Mouse (Mus musculus) ovary, adult 18-20 months (tissue): ENCODE measurements at regions not wholly inside any gene's neighbourhood (a gene's known extent, or its start where the extent isn't known, plus 50 kb on each side); places are given as distances from the start of the nearest gene placed in this dataset.

Experiments used
- DNase-seq: peaks from one replicate; pipeline ENCODE4 v3.0.0; 2022; ENCODE audit warnings: low spot score, mixed read lengths

GRCm38 (mm10) chr12:95054887-95055286 lies 637.1 kb upstream of the Flrt2 start:
- no peak for DNase-seq

DNA sequence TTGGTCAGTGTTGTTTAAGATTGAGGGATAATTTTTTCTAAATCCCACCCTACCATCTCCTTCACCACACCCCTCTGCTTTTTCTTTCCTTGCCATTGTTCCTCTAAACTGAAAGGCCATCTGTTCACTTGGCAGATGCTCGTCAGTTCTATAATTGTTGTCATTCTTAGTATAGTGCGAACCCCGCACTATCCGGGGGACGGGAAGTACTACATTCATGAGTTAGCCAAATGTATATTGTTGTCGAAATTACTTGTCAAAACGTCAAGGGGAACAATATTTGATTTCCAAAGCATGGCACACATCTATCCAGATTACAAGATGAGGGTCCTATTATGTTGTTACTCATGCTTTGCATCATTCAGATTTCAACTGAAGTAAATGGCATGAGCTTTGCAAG lies 635.1 kb upstream of the Flrt2 start:
- DNase-seq, result no peak

GRCm38 (mm10) chr12:95059396-95059795 lies 632.6 kb upstream of the Flrt2 start:
- no peak for DNase-seq

DNA sequence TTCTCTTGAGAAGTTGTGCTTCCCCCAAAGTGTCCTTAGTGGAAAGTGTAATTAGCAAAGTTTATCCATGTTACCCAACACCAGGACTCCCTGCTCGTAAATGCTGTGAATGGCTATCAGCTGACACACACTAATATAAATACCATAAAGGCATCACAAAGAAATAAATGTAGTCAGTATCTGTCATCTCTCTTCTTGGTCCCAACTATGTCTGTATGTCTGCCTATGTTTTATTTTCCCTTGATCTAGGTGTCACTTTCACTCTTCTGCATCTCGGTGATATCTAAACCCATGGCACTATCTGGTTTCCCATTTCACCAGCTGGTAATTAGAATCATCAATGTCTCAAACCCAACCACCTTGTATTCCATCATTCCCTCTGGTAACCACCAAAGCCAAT lies 619.7 kb upstream of the Flrt2 start:
- DNase-seq, result no peak

- no peak for DNase-seq
Measured at GRCm38 (mm10) chr12:95119223-95119952, 572.6 kb upstream of the Flrt2 start.

DNA sequence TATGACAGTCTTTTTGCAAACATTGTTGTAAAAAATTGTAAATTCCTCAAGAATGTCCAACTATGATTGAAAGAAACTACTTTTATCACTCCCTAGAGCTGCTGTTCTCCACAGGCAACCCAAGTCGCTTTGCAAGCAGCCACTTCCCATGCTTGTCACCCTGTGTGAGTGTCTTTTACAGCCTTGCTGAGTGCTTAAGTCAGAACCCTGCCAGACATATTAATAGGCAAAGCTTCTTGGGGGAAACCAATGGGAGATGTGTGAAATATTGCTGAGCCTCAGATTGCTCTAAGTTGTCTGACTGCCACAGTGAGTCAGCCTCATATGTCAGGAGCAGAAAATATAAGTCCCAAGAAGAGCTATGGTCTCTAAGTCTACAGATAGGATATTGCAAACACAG lies 559.2 kb upstream of the Flrt2 start:
- no peak for DNase-seq

DNA sequence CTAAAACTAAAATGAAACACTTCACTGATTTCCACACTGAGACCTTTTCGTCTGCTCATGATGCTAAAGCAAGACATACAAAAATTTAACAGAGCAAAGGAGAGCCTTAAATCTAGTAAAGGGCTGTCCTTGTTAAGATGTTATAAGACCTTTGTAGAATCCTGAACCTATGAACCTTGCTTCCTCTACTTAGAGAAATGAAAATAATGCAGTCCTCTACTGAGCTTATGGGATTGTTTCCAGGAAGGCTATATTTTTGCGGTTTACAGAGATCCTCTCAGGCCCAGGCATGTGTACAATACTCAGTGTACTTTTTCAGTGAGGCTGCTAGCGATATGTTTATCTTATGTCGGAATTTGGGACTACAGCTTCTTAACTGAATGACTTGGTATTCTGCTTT lies 558.5 kb upstream of the Flrt2 start:
- DNase-seq, result no peak

DNA sequence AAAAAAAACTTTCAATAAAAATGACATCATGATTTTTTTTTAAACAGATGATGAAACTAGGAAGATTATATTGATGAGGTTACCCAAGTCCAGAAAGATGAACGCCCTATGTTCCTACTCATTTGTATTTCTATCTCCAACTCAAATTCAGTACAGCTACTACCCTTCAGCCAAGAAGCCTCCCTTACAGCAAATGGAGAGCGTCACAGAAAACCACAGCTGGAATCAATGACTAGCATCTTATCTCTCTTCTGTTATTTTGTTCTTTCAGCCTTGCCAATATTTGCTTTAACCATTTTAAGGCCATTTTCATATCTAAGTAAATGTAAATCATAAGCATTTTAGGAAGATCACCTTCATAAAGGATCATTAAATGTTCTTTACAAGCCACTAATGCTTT lies 553.9 kb upstream of the Flrt2 start:
- DNase-seq, result no peak

GRCm38 (mm10) chr12:95171051-95171450 lies 521.0 kb upstream of the Flrt2 start:
- DNase-seq, result no peak

DNA sequence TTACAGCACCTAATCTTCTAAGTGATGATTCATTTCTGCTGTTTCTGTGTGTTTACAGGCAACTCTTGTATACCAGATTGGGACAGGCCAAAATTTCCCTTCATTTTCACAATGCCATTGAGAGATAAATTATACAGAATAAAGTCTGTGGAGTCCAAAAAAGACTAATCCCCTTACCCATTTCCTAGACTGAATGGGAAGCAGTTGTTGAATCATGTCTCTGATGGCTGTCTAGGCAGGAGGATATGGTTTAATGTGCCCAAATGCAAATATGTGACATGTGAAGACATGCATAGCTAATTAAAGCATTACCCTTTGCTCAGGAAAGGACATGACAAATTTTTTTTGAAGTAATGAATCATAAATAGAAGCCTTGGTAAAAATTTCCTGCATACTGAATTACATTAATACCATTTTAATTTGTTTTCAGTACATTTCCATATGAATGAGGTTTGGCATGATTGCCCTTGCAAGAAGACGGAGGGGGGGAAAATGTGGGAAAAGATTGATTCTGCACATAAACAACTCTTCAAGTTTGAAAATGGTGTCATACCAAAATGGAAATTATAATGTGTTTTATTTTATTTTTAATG lies 518.1 kb upstream of the Flrt2 start:
- no peak for DNase-seq

DNA sequence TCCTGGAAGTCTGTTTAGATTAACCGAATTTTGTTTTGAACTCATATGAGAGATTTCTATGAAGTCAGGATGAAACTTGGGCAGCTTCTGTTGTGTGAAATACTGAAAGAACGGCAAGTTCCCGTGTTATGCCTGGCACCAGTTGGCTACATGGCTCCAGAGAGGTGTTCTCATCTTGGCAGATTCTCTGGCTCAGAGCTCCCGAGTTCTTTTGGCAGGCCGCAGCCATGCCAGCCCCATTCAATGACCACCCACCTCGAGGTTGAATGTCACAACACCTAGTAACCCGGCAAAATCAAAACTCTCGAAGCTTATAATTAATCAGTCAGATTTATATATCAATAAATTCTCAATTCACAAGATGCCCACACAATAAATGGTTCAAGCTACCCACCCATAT lies 489.5 kb upstream of the Flrt2 start:
- DNase-seq, result no peak

DNA sequence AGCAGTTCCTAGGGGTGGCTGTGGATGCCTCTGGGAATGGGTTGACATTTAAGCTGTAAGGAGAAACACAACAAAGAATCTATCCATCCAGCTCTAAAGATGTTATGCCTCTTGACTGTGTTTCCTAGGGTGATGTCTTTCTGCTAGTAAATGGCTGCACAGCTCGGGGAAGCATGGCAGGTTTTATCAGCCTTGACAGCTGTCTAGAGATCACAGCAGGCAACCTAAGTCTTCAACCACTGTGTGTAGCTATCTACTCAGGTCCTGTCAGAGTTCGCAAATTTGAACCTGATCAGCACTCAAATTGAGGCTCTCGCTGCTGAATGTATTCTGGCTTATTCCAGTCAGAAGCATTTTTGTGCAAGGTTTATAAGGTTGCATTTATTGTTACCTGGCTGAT lies 486.9 kb upstream of the Flrt2 start:
- no peak for DNase-seq

DNA sequence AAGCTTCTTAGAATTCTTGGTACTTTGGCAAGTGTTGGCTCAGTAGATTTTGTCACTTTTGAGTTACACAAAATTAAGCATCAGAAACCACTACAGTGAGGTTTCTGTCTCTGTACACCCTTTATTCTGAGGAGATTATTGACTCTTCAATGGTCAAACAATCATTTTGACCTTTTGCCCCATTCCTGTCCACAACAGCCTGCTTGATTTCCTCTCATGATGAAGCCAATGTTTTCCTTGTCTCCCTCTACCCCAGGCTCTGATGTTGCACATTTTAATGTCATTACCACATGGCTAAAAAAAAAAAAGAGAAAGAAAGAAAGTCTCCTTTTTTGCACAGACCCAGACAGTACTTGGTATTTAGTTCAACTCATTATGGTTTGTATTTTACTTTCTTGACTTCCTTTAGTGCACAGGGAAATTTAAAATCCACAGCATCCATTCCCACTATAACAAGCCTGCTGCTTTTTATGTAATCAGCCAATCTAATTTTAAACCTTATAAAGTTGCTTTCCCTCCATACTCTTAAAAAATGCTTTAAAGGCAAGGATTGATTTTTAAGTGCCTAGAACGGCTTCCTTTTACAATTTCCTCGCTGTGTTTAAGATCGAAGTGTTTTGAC lies 452.8 kb upstream of the Flrt2 start:
- no peak for DNase-seq

DNA sequence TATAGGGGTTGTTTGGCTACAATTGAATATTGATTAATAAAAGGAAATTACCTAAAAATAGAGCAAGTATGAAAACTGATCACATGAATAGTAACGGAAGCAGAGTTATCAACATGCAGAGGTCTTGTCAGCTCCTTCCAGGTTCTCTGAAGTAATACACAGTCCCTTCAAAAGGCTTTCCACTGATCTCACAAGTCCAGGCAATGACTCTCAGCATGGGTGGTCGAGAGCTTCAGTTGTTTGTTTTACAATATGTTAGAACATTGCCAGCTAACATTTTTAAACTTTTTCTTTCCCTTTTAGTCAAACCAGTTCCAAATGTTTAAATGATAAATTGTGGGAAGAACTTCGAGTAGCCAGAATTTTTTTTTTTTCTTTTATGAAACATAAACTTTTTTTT lies 424.8 kb upstream of the Flrt2 start:
- no peak for DNase-seq

DNA sequence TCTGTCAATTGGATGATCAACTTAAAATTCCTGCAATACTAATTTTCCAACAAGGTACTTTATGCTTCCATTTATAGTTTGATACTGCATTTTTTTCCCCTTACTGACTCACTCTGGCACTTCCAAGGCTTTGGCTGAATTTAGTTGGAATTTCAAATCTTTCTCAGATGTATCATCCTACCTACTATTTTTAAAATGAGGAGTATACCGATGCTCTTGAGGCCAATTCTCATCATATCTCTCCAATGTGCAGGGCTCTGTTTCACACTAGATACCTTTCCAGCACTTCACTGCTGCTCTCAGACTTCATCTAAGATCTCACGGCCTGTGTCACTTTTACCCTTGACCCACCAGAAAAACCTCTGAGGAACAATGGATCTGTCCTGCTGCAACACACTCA lies 386.6 kb upstream of the Flrt2 start:
- no peak for DNase-seq

- no peak for DNase-seq
Measured at GRCm38 (mm10) chr12:95315151-95315750, 376.8 kb upstream of the Flrt2 start.

GRCm38 (mm10) chr12:95316820-95317219 lies 375.2 kb upstream of the Flrt2 start:
- DNase-seq, result no peak

DNA sequence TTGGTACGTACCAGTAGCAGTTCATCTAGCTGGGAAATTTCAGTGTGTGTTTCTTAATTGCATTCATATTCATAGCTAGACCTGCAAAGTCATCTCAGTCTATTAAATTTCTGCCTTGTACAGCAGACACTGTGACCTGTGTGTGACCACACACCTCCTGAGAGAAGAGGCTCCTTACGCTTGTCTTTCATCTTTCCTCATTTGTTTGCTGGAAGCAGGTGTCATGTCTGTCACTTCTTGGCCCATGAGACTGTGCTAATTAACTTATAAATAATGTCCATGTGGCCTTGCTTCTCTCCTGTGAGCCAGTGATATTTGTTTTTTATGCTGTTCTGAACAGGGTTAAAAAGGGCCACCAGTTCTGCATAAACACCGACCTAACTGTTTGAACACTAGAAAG lies 370.3 kb upstream of the Flrt2 start:
- no peak for DNase-seq

DNA sequence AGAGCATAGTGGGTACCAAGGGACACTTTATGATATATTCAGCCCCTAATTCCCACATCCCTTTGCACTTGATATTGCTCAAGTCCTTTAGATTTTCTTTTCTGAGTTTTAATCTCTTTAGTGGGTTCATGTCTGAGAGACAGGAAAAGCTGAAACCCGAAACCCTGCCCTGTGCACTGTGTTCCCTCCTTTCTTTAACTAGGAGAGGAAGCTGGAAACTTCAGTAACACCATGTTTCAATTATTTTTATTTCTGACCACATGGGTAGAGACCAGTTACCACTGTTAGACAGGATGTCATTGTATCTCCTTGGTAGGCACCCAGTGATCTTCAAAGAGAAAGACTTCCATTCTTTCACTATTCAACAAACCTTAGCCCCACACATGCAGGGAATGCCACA lies 362.4 kb upstream of the Flrt2 start:
- DNase-seq, result no peak

GRCm38 (mm10) chr12:95347786-95348185 lies 344.2 kb upstream of the Flrt2 start:
- DNase-seq, result no peak

DNA sequence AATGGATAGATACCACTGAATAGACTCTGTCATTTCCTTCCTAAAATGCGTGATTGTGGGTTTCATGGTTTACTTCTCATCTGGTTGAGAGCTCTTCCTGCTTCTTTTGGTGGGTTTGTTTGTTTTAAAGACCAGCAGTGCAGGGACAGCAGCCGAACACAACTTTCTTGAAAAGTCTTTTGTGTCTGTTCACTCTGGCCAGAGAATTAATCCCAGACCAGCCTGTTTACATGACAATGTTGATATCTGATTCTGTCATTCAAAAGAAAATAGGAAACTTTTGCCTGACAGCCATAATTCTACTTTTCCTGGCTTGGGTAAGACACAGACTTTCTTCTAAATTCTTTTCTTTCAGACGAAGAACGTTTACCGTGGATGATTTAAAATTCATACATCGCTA lies 336.9 kb upstream of the Flrt2 start:
- DNase-seq, result no peak

GRCm38 (mm10) chr12:95384248-95384964 lies 307.6 kb upstream of the Flrt2 start:
- DNase-seq, result no peak

GRCm38 (mm10) chr12:95385688-95386087 lies 306.3 kb upstream of the Flrt2 start:
- DNase-seq, result no peak
